Mouse (Mus musculus) hindbrain, embryonic 10.5 days (tissue): ENCODE data around the gene Mast4. TPM values are rescaled to one million over a fixed set of nuclear protein-coding genes. Genes with fewer than 3 reads are reported as not detected.

Experiments
- DNase-seq: peaks from one replicate; pipeline ENCODE4 v3.0.0-alpha.2; 2017; ENCODE audit warnings: low spot score
- H3K27ac ChIP-seq: fragments of 300-500 bp; sonication (generic); 2 replicates; pipeline ENCODE4 v1.5.1; 2016; ENCODE audit warnings: mild to moderate bottlenecking, moderate library complexity
- H3K27me3 ChIP-seq: fragments of 300-500 bp; sonication (generic); 2 replicates; pipeline ENCODE4 v1.6.1; 2016; ENCODE audit warnings: mild to moderate bottlenecking; ENCODE audit not compliant: poor library complexity, insufficient read depth, severe bottlenecking
- H3K36me3 ChIP-seq: fragments of 300-500 bp; sonication (generic); 2 replicates; pipeline ENCODE4 v1.6.1; 2016; ENCODE audit warnings: mild to moderate bottlenecking, moderate library complexity
- H3K4me1 ChIP-seq: fragments of 300-500 bp; sonication (generic); replicated peaks from 2 replicates; pipeline ENCODE4 v1.6.1; 2016; ENCODE audit warnings: mild to moderate bottlenecking
- H3K4me3 ChIP-seq: fragments of 300-500 bp; sonication (generic); 2 replicates; pipeline ENCODE4 v1.5.1; 2016; ENCODE audit warnings: mild to moderate bottlenecking, moderate library complexity
- H3K9me3 ChIP-seq: fragments of 300-500 bp; sonication (generic); 2 replicates; pipeline ENCODE4 v1.6.1; 2016; ENCODE audit warnings: mild to moderate bottlenecking, moderate library complexity
- WGBS: fragments of 180-500 bp; shearing (Covaris S2); methylation state at CpG from one replicate; pipeline ENCODE4 v1.1.7; 2016; 5-methylcytosine and 5-hydroxymethylcytosine counted together
- polyA plus RNA-seq: library from polyadenylated mRNA; unstranded; fragments of >200 nt; fragmentation: Nextera tagmentation; extraction: Ambion mirVana; gene quantifications from 2 replicates; pipeline ENCODE4 v1.2.1, GENCODE M21; 2016

Mast4 gene
- polyA plus RNA-seq, 1 experiment from 2014 or later: 19.3 TPM

DNA sequence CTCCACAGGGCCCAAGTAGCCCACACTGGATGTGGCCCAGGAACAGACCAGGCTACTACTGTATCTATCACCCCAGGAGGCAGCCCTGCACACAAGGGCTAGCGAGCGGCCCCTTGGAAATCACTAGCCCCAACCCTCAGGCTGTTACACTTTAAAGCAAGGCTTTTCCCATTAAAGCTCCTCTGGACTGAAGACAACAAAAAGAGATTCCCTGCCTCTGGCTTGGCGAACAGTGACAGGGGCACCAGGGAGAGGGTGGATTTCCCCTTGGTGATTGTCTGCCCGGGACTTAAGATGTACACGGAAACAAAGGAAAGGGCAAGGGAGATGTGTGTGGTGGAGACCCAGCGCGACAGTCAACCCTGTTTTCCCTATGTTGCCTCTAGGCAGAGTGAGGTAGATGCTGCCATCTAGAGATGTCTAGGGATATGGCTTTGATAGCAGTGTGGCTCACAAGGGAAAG, 213.6 kb downstream of the Mast4 start:
- H3K36me3 ChIP-seq: no peaks in the 10 kb centered on the region
- WGBS: 8% methylated on average over 7 of the region's 7 CpGs
- peaks cover 28% of the 10 kb centered on the region for H3K4me1 ChIP-seq
- H3K27me3 ChIP-seq: no peaks in the 10 kb centered on the region
- H3K9me3 ChIP-seq: no peaks in the 10 kb centered on the region
- peak overlapping the region; percentile 40 for H3K4me3 ChIP-seq
- peak overlapping the region; percentile 84 for H3K27ac ChIP-seq
- DNase-seq: peak; percentile 56

DNA sequence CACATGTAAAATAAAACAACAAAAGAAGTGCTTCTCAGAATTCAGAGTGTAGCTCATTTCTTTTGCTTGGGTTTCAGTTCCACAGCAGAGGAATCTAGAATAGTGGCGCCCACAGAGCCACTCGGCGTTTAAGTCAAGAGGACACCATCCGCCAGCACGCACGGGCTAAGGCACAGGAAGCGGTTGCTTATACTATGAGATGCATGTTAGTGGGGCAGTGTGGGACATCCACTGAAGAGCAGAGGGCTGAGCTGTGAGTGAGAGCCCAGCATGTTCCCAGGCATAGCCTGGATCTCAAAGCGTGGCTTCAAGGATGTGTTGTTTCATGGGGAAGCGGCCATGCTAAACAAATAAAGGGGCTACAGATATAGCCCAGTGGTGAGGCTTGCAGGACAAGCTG, 214.6 kb downstream of the Mast4 start:
- Histone ChIP-seq H3K4me1 (peaks cover 36% of the 10 kb centered on the region), H3K27ac (no peak overlapping the region), H3K27me3 (no peaks in the 10 kb centered on the region), H3K4me3 (no peak overlapping the region), H3K36me3 (no peaks in the 10 kb centered on the region), H3K9me3 (no peaks in the 10 kb centered on the region)
- DNase-seq: no peak
- 92% methylated on average over 9 of the region's 9 CpGs for WGBS

DNA sequence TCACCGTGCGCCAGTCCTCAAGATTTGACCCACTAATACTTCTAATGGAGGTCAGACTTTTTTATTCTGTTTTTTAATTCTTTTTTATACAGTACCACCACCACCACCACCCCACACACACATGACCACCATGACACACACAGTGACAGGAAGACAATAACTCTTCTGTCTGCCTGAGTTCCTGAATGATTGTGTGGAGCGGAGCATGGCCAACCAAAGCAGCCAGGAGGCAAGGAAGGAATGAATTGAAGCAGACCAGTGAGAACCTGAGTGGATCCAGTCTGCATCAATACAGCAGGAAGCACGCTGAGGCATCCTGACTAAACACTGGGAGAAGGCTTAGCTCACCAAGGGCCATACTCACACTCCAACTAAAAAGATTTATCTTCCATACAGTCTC, 219.2 kb downstream of the Mast4 start:
- Histone ChIP-seq H3K27me3 (no peaks in the 10 kb centered on the region), H3K4me3 (no peak overlapping the region), H3K27ac (peak overlapping the region; percentile 35; the same call in 1 of the 2 replicates), H3K4me1 (peaks cover 32% of the 10 kb centered on the region), H3K36me3 (no peaks in the 10 kb centered on the region), H3K9me3 (no peaks in the 10 kb centered on the region)
- no peak for DNase-seq
- WGBS: 80% methylated on average over 4 of the region's 4 CpGs

DNA sequence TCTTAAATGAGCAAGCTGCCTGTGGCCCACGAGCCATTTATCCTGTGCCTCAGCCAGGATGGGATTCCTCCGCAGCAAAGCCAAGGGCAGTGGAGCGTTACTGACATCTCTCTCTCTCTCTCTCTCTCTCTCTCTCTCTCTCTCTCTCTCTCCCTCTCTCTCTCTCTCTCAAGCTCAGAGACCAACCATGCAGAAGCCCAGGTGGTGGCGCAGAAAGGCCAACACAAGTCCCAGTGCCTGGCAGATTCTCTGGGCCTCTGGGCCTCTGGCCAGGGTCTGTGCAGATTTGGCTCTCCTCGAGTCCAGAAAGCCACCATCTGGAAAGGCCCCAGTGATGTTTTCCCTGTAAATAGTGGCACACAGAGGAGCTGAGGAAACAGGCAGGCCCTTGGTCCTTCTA, 220.0 kb downstream of the Mast4 start:
- H3K27me3 ChIP-seq: no peaks in the 10 kb centered on the region
- H3K4me1 ChIP-seq: peaks cover 32% of the 10 kb centered on the region
- DNase-seq: no peak
- no peaks in the 10 kb centered on the region for H3K9me3 ChIP-seq
- 36% methylated on average over 5 of the region's 5 CpGs for WGBS
- no peak overlapping the region for H3K4me3 ChIP-seq
- peak overlapping the region; percentile 50 for H3K27ac ChIP-seq
- H3K36me3 ChIP-seq: no peaks in the 10 kb centered on the region

DNA sequence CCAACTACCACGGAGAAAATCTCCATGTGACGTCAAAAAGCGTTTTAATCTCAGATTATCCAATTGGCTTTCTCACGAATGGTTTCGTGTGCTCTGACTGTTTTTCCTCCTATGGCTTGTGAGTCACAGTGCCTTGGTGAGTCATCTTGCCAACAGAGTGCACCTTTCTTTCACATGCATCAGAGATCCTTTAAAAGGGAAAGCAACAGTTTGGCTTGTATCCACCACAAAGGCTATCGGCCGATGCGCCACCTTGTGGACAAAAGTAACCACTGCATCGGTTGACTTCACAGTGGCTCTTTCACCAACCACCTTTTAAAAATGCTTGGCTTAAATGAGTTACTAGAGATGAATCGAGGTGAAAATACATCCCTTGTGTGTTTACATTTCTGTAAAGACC, 224.4 kb downstream of the Mast4 start:
- DNase-seq: peak; percentile 74
- no peak overlapping the region for H3K27ac ChIP-seq
- H3K4me1 ChIP-seq: peaks cover 20% of the 10 kb centered on the region
- no peaks in the 10 kb centered on the region for H3K27me3 ChIP-seq
- no peak overlapping the region for H3K4me3 ChIP-seq
- H3K36me3 ChIP-seq: no peaks in the 10 kb centered on the region
- no peaks in the 10 kb centered on the region for H3K9me3 ChIP-seq
- 35% methylated on average over 10 of the region's 10 CpGs for WGBS

DNA sequence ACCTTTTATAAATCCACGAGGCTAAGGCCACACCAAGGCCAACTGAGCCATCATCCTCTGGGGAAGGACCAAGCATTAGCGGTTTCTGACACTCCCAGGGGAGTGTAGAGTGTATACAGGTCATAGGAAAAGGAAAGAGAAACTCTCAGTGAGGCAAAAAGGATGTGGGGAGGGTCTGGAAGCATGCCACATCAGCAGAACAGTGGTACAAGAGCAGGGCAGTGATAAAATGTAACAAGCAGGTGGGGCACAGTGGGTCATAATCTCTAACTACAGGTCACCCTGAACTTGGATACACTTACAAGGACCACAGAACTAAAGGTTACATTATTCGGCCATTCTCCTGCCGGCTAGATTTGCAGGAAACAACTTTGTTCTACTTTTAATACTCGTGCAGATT, 226.9 kb downstream of the Mast4 start:
- Histone ChIP-seq H3K4me3 (no peak overlapping the region), H3K9me3 (no peaks in the 10 kb centered on the region), H3K27ac (no peak overlapping the region), H3K4me1 (peaks cover 12% of the 10 kb centered on the region), H3K27me3 (no peaks in the 10 kb centered on the region), H3K36me3 (no peaks in the 10 kb centered on the region)
- WGBS: 89% methylated on average over 5 of the region's 5 CpGs
- no peak for DNase-seq

DNA sequence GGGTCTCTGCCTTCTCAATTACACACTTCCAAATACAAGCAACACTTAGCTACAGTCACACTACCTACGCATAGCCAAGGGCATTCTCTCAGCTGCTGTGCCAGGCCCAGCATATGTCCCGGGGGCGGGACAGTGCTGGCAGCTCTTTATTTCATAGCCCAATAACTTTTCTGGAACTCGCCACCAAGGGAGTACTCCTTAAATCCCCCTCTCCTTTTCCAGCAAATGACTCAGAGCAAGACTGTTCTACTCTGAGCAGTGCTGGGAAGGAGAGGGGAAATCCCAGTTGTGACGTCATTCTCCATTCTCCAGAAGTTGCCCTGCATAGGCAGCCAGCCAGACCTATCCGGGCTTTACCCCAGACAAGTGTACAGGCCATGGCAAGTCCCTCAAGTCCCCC, 231.7 kb downstream of the Mast4 start:
- no peak overlapping the region for H3K4me3 ChIP-seq
- H3K27ac ChIP-seq: no peak overlapping the region
- peaks cover 6% of the 10 kb centered on the region for H3K27me3 ChIP-seq
- no peaks in the 10 kb centered on the region for H3K36me3 ChIP-seq
- no peak for DNase-seq
- 81% methylated on average over 6 of the region's 6 CpGs for WGBS
- peaks cover 7% of the 10 kb centered on the region; the same call in 1 of the 2 replicates for H3K4me1 ChIP-seq
- H3K9me3 ChIP-seq: no peaks in the 10 kb centered on the region

DNA sequence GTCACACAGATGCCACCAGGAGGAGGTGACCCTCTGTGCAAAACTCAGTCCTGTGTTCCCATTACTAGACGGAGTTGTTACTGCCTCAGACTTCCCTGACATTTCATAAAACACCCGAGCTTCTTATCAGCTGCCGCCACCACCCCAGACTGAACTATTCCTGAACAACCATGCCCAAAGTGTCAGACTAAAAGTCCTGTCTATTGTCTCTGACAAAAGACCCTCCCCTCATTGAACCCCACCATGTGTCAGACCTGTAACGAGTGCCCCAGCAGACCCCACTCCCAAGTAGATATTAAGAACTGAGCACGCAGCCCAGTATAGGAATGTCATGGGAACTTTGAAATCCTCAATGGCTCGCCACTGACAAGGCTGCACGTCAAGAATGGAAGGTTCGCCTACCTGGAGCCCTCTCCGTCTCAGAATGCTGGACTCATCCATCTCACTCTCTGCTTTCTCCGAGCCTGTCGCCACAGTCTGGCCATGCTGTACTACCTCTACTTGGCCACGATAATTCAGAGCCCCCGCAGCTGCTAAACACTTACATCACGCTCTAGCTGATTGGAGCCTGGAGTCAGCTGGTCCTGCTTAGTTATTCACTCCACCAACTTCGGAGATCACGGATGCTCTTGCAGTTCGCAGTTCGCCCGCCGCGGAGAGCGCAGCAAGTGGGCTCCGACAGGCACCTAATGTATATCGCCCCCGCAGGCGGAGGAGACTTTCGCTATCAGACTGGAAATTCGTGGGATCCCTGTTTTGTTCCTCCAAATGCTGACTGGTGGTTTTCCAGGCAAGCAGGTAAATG, 237.7 kb downstream of the Mast4 start:
- DNase-seq: peak; percentile 77
- whole genome bisulfite sequencing: 8% methylated on average over 28 of the region's 28 CpGs
- peaks cover 24% of the 10 kb centered on the region for H3K4me1 ChIP-seq
- no peaks in the 10 kb centered on the region for H3K9me3 ChIP-seq
- H3K36me3 ChIP-seq: no peaks in the 10 kb centered on the region
- peak overlapping the region; percentile 30; the same call in 1 of the 2 replicates for H3K27ac ChIP-seq
- H3K4me3 ChIP-seq: peak overlapping the region; percentile 55
- H3K27me3 ChIP-seq: peaks cover 11% of the 10 kb centered on the region

DNA sequence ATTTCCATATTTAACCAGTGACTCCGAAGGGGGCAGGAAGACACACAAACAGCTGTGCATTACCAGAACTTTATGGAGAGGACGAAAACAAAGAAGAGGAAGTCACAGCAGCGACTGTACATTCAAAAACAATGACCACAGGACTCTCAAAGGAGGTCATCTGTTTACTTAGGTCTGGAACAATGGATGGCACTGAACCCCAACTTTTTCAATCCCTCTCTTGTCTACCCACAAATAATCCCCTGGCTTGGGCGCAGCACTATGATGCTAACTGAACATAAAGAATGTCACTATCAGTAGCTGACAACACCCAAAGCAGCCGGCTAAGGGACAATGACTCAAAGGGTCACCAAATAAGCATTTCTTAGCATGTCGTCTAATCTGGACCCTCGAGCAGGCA, 238.8 kb downstream of the Mast4 start:
- Histone ChIP-seq H3K27me3 (peaks cover 11% of the 10 kb centered on the region), H3K9me3 (no peaks in the 10 kb centered on the region), H3K27ac (peak overlapping the region; percentile 35; the same call in 1 of the 2 replicates), H3K4me1 (peaks cover 24% of the 10 kb centered on the region), H3K4me3 (no peak overlapping the region), H3K36me3 (no peaks in the 10 kb centered on the region)
- 57% methylated on average over 7 of the region's 7 CpGs for WGBS
- no peak for DNase-seq

DNA sequence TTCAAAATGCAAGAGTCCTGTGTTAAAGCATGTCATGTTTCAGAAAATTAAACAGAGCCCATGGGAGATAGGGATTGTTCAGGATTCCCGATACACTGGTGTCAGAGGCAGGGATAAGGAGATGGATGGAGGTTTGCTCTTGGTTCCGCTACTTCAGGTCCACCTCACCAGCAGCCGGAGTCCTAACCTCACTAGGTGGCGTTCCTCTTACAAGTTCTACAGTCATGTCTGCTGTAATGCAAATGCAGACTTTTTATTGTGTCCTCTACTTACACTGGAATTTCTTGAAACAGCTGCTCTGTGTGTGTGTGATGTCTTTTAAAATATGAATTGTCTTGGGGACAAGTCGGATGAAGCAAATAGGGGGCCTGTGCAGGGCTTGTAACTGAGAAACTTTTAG, 239.7 kb downstream of the Mast4 start:
- Histone ChIP-seq H3K4me3 (no peak overlapping the region), H3K36me3 (no peaks in the 10 kb centered on the region), H3K9me3 (no peaks in the 10 kb centered on the region), H3K27ac (0 out of 2 replicates have a peak overlapping the region, but pooled peaks have one; percentile 5), H3K4me1 (peaks cover 24% of the 10 kb centered on the region), H3K27me3 (peaks cover 11% of the 10 kb centered on the region)
- 80% methylated on average over 5 of the region's 5 CpGs for WGBS
- DNase-seq: no peak

DNA sequence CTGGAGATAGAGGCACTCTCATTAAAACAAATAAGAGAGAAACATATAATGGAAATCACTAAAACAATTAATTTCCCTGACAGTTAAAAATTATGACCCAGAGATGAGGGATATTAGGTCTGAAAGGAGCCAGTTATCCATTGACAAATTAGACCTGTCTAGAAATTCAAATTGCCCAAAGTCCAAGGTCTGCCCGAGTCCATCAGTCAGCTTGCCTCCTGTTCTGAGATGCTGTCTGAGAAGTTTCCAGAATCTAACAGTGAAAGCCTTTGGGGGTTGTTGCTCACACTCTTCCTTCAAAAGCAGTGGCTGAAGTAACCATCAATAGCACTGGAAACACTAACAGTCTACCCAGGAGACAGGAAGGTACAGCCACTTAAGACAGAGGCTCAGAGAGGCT, 240.6 kb downstream of the Mast4 start:
- H3K36me3 ChIP-seq: no peaks in the 10 kb centered on the region
- H3K4me1 ChIP-seq: peaks cover 24% of the 10 kb centered on the region
- 95% methylated on average over 1 of the region's 1 CpGs for WGBS
- no peak overlapping the region for H3K4me3 ChIP-seq
- H3K27me3 ChIP-seq: peaks cover 11% of the 10 kb centered on the region
- DNase-seq: no peak
- no peak overlapping the region for H3K27ac ChIP-seq
- H3K9me3 ChIP-seq: no peaks in the 10 kb centered on the region

DNA sequence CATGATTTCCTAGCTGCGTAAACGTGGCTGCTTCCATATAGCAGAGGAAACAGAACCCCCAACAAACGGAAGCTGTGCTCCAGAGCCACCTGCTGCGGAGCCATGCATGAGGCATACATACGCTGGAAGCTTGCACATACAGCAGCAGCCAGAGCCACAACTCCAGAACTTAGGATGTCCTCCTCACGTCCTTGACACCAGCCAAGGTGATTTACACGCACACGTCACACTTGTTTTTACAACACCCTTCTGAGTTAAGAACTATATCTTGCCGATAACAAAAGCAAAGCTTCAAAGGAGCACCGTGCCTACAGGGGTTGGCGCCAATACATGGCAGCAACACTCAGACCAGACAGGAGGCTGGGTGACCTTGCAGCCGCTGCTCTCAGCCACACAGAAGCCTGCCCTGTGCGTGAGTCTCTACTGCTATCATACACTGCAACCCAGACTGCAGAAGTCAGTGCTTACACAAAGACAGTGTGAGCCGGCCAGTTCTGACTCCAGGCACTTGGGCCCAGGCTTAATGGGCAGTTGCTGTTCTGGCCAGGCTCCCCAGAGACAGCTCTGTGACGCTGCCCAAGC, 248.7 kb downstream of the Mast4 start:
- Histone ChIP-seq H3K9me3 (no peaks in the 10 kb centered on the region), H3K27me3 (no peaks in the 10 kb centered on the region), H3K27ac (no peak overlapping the region), H3K36me3 (no peaks in the 10 kb centered on the region), H3K4me1 (peaks cover 11% of the 10 kb centered on the region), H3K4me3 (no peak overlapping the region)
- WGBS: 88% methylated on average over 15 of the region's 15 CpGs
- DNase-seq: no peak

DNA sequence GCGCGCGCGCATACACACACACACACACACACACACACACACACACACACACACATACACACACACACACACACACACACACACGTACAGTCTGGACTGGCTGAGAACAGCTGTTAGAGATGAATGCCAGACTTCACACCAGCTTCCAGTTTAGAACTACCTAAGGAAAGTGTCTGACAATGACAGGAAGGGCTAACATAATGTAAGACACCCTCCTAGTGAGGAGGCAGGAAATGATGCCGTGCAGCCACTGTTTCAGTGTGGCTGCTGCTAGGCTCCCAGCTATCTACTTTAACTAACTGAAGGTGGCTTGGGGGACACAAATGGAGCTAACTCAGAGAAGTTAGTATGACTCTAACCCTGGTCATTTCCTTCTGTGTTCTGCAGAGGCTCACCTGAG, 251.4 kb downstream of the Mast4 start:
- H3K27ac ChIP-seq: no peak overlapping the region
- no peak overlapping the region for H3K4me3 ChIP-seq
- H3K36me3 ChIP-seq: no peaks in the 10 kb centered on the region
- H3K4me1 ChIP-seq: peaks cover 11% of the 10 kb centered on the region
- no peak for DNase-seq
- H3K27me3 ChIP-seq: no peaks in the 10 kb centered on the region
- 86% methylated on average over 6 of the region's 6 CpGs for WGBS
- no peaks in the 10 kb centered on the region for H3K9me3 ChIP-seq
